Mouse (Mus musculus) G1E (cell line): ENCODE results near the gene Trir.

ENCODE experiments used
- CTCF ChIP-seq: IDR thresholded peaks from 2 replicates; pipeline ENCODE4 v1.5.1; 2012; ENCODE audit warnings: low read depth, low read length, inconsistent platforms, mixed read lengths
- GATA1 ChIP-seq: IDR thresholded peaks from 2 replicates; pipeline ENCODE4 v1.6.1; 2012; ENCODE audit warnings: borderline replicate concordance, low read length, inconsistent platforms, mixed read lengths
- POLR2AphosphoS5 ChIP-seq: IDR thresholded peaks from 2 replicates; pipeline ENCODE4 v1.6.1; 2012; ENCODE audit warnings: low read depth, low read length, inconsistent platforms; ENCODE audit not compliant: insufficient replicate concordance
- TAL1 ChIP-seq: conservative IDR thresholded peaks from 2 replicates; pipeline ENCODE4 v1.6.1; 2012; ENCODE audit warnings: low read depth, low read length, inconsistent platforms, mixed read lengths

- TF ChIP-seq CTCF (no peak), POLR2AphosphoS5 (no peak), TAL1 (no peak), GATA1 (no peak)
Observed at GRCm38 (mm10) chr8:85007686-85008085, 18.9 kb upstream of the Trir start.
